Mouse (Mus musculus) lung, embryonic 15.5 days (tissue): Measurements from ENCODE around the gene Tssk3. TPM values are rescaled to one million over a fixed set of nuclear protein-coding genes. Genes with fewer than 3 reads are reported as not detected.
A peak's percentile ranks its signal among the peaks of the same experiment; 100 is the strongest.

Source experiments
- ATAC-seq: fragments of 200-750 bp; cut with Nextera tagmentation; 2 replicates; pipeline ENCODE4 v1.8.0; 2017; ENCODE audit warnings: moderate number of reproducible peaks, borderline replicate concordance; ENCODE audit not compliant: low FRiP score, low TSS enrichment; ENCODE audit errors: extremely low read depth
- H3K27ac ChIP-seq: fragments of 300-500 bp; sonication (generic); 2 replicates; pipeline ENCODE4 v1.5.1; 2015; ENCODE audit warnings: moderate library complexity, mild to moderate bottlenecking, inconsistent platforms
- H3K27me3 ChIP-seq: fragments of 300-500 bp; sonication (generic); 2 replicates; pipeline ENCODE4 v1.6.1; 2015; ENCODE audit warnings: inconsistent platforms
- H3K36me3 ChIP-seq: fragments of 300-500 bp; sonication (generic); 2 replicates; pipeline ENCODE4 v1.6.1; 2015; ENCODE audit warnings: inconsistent platforms
- H3K4me1 ChIP-seq: fragments of 300-500 bp; sonication (generic); 2 replicates; pipeline ENCODE4 v1.6.1; 2015; ENCODE audit warnings: inconsistent platforms
- H3K4me2 ChIP-seq: fragments of 300-500 bp; sonication (generic); 2 replicates; pipeline ENCODE4 v1.6.1; 2015; ENCODE audit warnings: inconsistent platforms, mild to moderate bottlenecking, moderate library complexity
- H3K4me3 ChIP-seq: fragments of 300-500 bp; sonication (generic); 2 replicates; pipeline ENCODE4 v1.5.1; 2015; ENCODE audit warnings: mild to moderate bottlenecking, inconsistent platforms
- H3K9ac ChIP-seq: fragments of 300-500 bp; sonication (generic); 2 replicates; pipeline ENCODE4 v1.6.1; 2015; ENCODE audit warnings: inconsistent platforms
- H3K9me3 ChIP-seq: fragments of 300-500 bp; sonication (generic); 2 replicates; pipeline ENCODE4 v1.6.1; 2016; ENCODE audit warnings: inconsistent platforms
- WGBS: fragments of 180-500 bp; shearing (Covaris S2); methylation state at CpG from one replicate; pipeline ENCODE4 v1.1.7; 2015; 5-methylcytosine and 5-hydroxymethylcytosine counted together
- polyA plus RNA-seq: library from polyadenylated mRNA; unstranded; fragments of >200 nt; fragmentation: Nextera tagmentation; extraction: Ambion mirVana; gene quantifications from 2 replicates; pipeline ENCODE4 v1.2.1, GENCODE M21; 2015

Gene Tssk3
- polyA plus RNA-seq, 1 experiment from 2014 or later: not detected

DNA sequence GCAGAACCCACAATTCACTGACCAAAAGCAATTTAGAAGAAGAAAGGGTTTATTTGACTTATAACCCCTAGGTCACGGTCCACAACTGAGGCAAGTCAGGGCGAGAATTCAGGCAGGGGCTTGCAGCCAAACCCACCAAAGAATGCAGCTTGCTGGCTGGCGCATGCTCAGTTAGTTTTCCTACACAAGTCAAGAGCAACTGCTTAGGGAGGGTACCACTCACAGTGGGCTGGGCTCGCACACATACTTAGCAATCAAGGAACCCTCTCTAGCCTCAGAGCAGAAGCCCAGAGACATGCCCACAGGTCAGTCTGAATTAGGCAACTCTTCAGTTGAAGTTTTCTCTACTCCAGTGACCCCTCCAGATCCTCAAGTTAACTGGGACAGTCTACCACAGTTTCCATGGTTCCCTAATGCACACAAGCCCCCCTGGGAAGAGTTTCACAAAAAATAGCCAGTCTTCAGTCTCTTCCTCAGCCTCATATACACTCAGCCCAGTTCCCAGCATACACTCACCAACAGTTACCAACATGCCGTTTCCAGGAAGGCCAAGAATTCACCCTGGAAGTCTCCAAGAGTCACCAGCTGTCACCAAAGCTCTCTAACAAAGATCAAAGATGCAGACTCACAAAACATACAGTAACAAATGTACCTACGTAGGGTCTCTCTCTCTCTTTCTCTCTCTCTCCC, 20.0 kb upstream of the Tssk3 start:
- Histone ChIP-seq H3K9me3 (no peaks in the 10 kb centered on the region), H3K27me3 (no peaks in the 10 kb centered on the region), H3K36me3 (peaks cover 8% of the 10 kb centered on the region; the same call in 1 of the 2 replicates), H3K4me2 (no peak overlapping the region), H3K4me1 (peaks cover 46% of the 10 kb centered on the region), H3K9ac (no peak overlapping the region), H3K4me3 (no peak overlapping the region), H3K27ac (no peak overlapping the region)
- WGBS: 42% methylated on average over 6 of the region's 6 CpGs
- no peak for ATAC-seq

DNA sequence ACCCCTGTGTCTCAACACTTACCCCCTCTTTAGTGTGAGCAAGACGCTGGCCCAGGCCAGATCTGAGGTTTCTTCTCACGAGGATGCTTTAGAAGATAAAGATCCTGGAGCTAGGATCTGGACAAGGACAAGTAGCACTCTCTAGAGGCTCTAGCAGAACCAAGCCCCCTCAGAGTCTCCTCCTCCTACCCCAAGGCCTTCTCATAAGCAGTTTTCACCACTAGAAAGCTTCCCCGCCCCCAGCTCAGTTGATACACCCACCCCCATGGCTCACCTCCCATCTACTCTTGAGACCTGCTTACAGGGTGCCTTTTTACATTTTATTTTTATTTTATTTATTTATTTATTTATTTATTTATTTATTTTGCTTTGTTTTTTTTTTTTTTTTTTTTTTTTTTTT, 18.8 kb upstream of the Tssk3 start:
- Histone ChIP-seq H3K36me3 (no peaks in the 10 kb centered on the region), H3K27me3 (no peaks in the 10 kb centered on the region), H3K27ac (no peak overlapping the region), H3K4me2 (no peak overlapping the region), H3K4me3 (no peak overlapping the region), H3K4me1 (peaks cover 35% of the 10 kb centered on the region), H3K9me3 (no peaks in the 10 kb centered on the region), H3K9ac (no peak overlapping the region)
- no peak for ATAC-seq
- 50% methylated on average over 3 of the region's 3 CpGs for WGBS

DNA sequence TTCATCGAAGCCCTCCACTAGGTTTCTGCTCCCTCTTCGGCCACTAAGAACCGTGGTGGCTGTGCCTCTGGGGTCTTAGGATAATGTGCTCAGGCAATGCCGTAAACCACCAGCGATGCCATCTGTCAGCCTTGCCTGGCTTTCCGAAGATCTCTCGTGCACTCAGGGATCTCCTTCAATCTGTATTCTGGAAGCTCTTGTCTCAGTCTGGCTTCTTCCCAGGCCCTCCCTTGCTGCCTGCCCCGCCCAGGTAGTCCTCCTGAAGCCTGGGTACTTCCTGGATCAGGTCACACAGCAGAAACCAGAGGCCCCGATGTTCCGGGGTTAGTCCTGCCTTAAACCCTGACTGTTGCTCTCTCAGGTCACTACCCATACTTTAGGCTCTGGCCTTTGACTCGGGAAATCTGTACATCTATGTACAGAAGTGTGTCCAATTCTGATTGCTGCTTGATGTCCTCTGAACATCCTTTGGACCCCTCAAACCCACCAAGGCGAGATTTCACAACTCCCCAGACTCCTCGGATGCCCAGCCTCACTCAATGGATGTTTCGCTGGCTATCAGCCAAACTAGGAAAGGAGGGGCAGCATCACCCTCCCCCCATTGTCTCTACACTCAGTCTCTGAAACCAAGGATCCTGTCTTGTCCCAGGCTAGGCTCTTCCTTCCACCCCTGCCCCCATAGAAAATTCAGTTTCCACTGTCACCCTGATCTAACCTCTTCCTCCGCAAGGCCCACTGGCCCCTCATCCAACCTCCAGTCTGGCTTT, 18.2 kb upstream of the Tssk3 start:
- Histone ChIP-seq H3K4me2 (no peak overlapping the region), H3K36me3 (no peaks in the 10 kb centered on the region), H3K27ac (no peak overlapping the region), H3K4me3 (no peak overlapping the region), H3K27me3 (no peaks in the 10 kb centered on the region), H3K9ac (no peak overlapping the region), H3K4me1 (peaks cover 35% of the 10 kb centered on the region), H3K9me3 (no peaks in the 10 kb centered on the region)
- no peak for ATAC-seq
- WGBS: 55% methylated on average over 15 of the region's 15 CpGs

DNA sequence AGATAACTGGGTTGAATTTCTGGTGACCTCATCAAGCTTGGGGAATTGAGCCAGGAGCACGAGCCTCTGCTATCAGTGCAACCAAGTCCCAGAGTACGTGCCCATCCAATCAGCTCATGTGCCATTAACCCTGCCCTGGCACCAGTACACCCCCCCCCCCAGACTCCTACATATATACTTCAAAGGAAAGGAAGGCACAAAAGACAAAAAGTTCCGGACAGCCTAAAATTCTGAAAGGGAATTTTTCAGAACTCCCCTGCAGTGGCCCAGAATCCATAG, 17.4 kb upstream of the Tssk3 start:
- Histone ChIP-seq H3K9ac (no peak overlapping the region), H3K4me3 (no peak overlapping the region)
- ATAC-seq: no peak

DNA sequence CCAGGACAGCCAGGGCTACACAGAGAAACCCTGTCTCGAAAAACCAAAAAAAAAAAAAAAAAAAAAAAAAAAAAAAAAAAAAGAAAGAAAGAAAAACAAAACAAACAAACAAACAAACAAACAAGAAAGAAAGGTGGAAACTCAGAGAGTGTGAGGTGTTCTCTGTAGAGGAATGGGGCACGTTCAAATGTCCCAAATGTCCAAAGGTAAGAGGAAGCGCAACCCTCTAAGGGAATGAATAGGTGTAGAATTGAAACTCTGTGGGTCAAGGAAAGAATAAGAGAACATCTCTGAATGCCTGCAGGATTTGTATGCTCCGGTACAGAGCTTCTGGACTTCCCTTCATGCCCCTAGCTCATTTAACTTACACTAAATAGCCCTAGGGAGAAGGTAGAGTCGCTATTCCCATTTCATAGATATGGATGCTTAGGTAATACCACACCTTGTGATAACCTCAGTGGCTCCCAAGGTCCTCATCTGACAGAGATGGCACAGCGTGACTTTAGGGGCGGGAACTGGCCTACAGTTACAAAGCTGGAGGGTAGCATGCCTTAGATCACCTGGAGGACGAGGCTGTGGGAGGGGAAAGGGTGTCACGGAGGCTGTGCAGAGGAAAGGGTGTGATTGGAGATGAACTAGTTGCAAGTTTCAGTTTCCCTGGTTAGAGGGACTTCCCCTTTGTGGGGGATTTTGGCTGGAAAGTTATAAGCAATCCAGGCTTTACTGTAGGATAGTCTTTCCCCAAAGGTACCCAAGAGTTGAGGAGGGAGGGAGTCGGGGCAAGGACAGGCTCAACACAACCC, 16.8 kb upstream of the Tssk3 start:
- Histone ChIP-seq H3K9ac (no peak overlapping the region), H3K9me3 (no peaks in the 10 kb centered on the region), H3K27ac (no peak overlapping the region), H3K4me3 (no peak overlapping the region), H3K4me1 (peaks cover 37% of the 10 kb centered on the region), H3K36me3 (no peaks in the 10 kb centered on the region), H3K27me3 (no peaks in the 10 kb centered on the region), H3K4me2 (no peak overlapping the region)
- 56% methylated on average over 9 of the region's 10 CpGs for WGBS
- no peak for ATAC-seq

More for the DNA sequence above, 17.4 kb upstream of the Tssk3 start:
- Histone ChIP-seq H3K4me1 (peaks cover 35% of the 10 kb centered on the region), H3K9me3 (no peaks in the 10 kb centered on the region), H3K27ac (no peak overlapping the region), H3K27me3 (no peaks in the 10 kb centered on the region), H3K36me3 (no peaks in the 10 kb centered on the region), H3K4me2 (no peak overlapping the region)
- WGBS: 55% methylated on average over 3 of the region's 3 CpGs

DNA sequence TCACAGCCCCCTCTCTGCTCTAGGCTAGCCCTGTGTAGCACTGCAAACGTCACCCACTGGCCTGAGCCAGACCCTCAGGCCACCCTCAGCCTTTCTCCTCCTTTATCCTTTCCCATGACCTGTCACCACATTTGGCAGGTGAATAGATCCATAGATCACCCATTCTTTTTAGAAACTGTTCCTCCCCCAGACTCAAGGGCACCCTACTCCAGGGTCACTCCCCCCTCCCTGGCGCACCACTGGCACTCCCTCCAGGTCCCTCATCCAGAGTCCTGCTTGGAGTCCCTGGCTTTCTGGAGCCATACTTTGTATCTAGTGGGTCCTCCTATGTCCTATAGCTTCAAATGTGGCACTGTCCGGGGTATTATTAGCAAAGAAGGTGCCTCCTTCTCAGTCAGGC, 14.7 kb upstream of the Tssk3 start:
- Histone ChIP-seq H3K4me1 (peaks cover 32% of the 10 kb centered on the region), H3K36me3 (no peaks in the 10 kb centered on the region), H3K27me3 (no peaks in the 10 kb centered on the region), H3K4me2 (no peak overlapping the region), H3K27ac (no peak overlapping the region), H3K9ac (no peak overlapping the region), H3K4me3 (no peak overlapping the region), H3K9me3 (no peaks in the 10 kb centered on the region)
- 78% methylated on average over 3 of the region's 3 CpGs for WGBS
- ATAC-seq: no peak

DNA sequence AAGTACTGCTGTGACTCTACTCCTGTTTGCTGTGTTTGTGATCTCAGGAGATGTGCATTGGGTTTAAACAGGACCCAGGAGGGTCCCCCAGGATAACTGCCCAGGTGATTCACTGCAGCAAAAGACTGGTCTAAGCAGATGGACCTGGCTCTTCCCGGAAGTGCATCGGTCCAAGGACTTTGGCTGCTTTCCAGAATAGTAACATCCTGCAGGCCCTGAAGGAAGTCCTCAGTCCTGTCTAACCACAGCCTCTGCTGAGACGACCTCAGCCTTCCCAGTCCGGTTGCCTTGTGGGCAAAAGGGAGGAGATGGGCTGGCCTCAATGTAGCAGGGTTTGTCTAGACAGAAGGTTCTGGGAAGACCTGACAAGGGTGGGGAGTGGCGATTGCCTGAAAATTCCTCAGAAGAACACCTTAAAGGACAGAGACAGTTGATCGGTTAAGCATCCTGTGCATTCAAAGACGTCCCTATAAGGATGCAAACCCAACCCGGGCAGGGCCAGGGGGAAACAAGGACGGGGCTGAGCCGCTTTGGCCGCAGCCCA, 12.2 kb upstream of the Tssk3 start:
- Histone ChIP-seq H3K4me2 (no peak overlapping the region), H3K9me3 (no peaks in the 10 kb centered on the region), H3K36me3 (no peaks in the 10 kb centered on the region), H3K27me3 (no peaks in the 10 kb centered on the region), H3K4me3 (no peak overlapping the region), H3K4me1 (peaks cover 27% of the 10 kb centered on the region), H3K9ac (no peak overlapping the region), H3K27ac (0 out of 2 replicates have a peak overlapping the region, but pooled peaks have one; percentile 9)
- WGBS: 55% methylated on average over 11 of the region's 11 CpGs
- ATAC-seq: no peak

DNA sequence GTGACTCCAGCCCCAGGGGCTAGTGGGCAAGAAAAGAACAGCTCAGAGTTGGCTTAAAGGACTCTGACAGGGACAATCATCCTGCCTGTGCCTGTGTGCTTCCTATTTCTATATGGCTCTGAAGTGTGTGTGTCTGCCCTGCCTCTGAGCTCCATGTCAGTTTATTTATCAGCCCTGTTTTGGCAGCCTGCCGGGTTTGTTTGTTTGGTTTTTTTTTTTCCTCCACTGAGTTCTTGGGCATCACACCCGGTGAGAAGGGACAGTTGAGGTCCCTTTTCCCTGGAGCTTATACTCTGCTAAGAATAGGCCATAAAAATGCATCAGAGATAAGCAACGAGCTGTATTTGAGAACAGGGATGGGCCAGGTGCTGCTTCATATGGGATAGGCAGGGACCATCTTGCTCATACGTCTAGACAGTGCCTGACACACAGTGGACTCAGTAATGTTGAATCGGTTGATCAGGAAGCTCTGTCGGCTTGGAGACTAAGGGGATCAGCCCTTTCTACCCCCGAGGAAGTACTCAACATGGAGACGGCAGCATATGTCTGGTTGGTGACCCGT, 11.6 kb upstream of the Tssk3 start:
- no peak overlapping the region for H3K4me2 ChIP-seq
- H3K4me3 ChIP-seq: no peak overlapping the region
- peaks cover 29% of the 10 kb centered on the region for H3K4me1 ChIP-seq
- H3K9me3 ChIP-seq: no peaks in the 10 kb centered on the region
- H3K9ac ChIP-seq: no peak overlapping the region
- peak overlapping the region; percentile 9; the same call in 1 of the 2 replicates for H3K27ac ChIP-seq
- no peaks in the 10 kb centered on the region for H3K27me3 ChIP-seq
- no peaks in the 10 kb centered on the region for H3K36me3 ChIP-seq
- WGBS: 43% methylated on average over 9 of the region's 9 CpGs
- ATAC-seq: no peak

DNA sequence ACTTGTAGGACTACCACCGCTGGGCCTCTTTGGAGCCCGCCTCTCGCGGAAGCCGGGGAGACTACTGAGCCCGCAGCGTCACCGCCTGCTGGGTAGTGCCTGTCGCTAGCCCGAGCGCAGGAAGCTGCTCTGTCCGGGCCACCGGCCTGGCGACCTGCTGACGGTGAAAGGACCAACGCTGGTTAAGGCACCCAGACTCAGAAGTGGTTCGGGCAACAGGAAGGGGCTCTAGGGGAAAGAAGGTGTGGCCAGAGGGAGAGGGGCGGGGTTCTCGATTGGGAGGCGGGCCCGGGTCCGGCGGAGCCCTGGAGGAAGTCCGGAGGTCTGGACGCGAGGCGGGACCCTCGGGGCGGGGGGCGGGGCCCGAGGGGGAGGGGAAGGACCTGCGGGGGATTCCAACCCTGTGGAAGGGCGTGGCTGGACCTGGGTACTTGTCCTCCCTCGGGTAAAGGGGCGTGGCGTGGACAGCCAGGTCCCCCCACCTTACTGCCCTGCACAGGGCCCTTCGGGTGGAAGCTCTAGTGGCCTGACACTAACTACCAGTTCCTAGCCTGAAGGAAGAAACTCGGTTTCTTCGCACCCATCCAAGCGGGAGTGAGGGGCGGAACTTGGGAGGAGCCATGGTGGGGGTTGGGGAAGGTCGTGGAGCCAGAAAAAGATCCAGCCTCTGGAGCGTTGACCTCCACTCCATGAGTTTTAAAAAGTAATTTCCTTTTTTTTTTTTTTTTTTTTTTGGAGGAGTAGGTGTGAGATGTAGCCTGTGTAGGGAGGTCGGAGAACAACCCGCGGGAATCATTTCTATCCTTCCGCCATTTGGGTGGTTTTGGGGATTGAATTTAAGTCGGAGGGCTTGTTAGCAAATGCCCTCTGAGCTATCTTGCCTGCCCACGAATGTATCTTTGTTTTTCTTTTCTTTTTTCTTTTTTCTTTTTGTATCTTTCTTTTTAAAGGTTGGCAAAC, 10.1 kb upstream of the Tssk3 start:
- Histone ChIP-seq H3K4me2 (peak overlapping the region; percentile 78), H3K4me3 (peak overlapping the region; percentile 63), H3K9ac (peak overlapping the region; percentile 63), H3K4me1 (peaks cover 42% of the 10 kb centered on the region), H3K9me3 (no peaks in the 10 kb centered on the region), H3K36me3 (no peaks in the 10 kb centered on the region), H3K27ac (peak overlapping the region; percentile 94), H3K27me3 (no peaks in the 10 kb centered on the region)
- 1% methylated on average over 49 of the region's 49 CpGs for WGBS
- peak; percentile 90 for ATAC-seq

DNA sequence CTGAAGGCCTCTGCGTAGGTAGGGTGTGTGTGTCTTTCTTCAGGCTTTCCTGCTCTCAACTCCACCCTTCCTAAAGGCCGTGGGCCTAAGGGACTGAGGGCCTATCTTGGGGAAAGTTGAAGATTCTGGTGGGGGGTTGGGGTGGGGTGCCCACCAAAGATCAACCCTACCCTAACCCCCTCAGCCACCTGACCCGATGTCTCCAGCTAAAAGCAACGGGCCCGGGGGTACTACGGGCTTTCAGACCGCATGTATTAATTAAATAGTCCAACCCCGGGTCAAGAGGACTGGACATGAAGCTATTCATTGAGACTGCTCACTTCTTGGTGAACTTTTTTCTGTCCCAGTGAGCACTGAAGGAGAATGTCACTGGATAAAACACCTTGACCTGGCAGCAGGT, 9.2 kb upstream of the Tssk3 start:
- Histone ChIP-seq H3K4me1 (peaks cover 46% of the 10 kb centered on the region), H3K9ac (no peak overlapping the region), H3K27ac (peak overlapping the region; percentile 94), H3K9me3 (no peaks in the 10 kb centered on the region), H3K27me3 (no peaks in the 10 kb centered on the region), H3K4me2 (peak overlapping the region; percentile 78), H3K4me3 (peak overlapping the region; percentile 63), H3K36me3 (no peaks in the 10 kb centered on the region)
- ATAC-seq: no peak
- 79% methylated on average over 8 of the region's 8 CpGs for WGBS

DNA sequence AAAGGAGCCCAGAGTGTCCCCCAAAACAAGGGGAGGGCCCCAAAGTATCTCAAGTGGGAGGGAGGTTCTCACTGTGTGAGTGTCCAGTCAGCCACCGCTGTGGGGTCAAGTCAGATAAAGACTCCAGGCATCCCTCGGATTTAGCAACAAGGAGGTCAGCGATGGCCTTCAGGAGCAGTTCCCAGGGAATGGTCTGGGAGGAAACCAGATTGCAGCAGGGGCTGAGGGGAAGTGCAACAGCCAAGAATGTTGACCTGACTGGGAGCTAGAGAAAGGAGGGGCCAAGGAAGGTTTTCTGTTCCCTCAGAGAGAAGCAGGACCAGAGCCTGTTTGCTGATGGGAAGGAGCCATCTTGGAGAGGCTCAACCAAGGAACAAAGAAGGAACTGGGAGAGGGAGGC, 8.1 kb upstream of the Tssk3 start:
- peaks cover 46% of the 10 kb centered on the region for H3K4me1 ChIP-seq
- no peak overlapping the region for H3K27ac ChIP-seq
- no peak for ATAC-seq

More for the DNA sequence above, 8.1 kb upstream of the Tssk3 start:
- H3K9me3 ChIP-seq: no peaks in the 10 kb centered on the region
- H3K36me3 ChIP-seq: no peaks in the 10 kb centered on the region
- no peak overlapping the region for H3K4me2 ChIP-seq
- H3K27me3 ChIP-seq: no peaks in the 10 kb centered on the region
- H3K9ac ChIP-seq: no peak overlapping the region
- no peak overlapping the region for H3K4me3 ChIP-seq
- WGBS: 51% methylated on average over 3 of the region's 3 CpGs
